Mouse (Mus musculus): Measurements from ENCODE around the gene Eif2a. TPM values are rescaled to one million over a fixed set of nuclear protein-coding genes. Genes with fewer than 3 reads are reported as not detected.

Eif2a gene
- polyA plus RNA-seq, 2 experiments = 29.3 to 35.4 TPM

DNA sequence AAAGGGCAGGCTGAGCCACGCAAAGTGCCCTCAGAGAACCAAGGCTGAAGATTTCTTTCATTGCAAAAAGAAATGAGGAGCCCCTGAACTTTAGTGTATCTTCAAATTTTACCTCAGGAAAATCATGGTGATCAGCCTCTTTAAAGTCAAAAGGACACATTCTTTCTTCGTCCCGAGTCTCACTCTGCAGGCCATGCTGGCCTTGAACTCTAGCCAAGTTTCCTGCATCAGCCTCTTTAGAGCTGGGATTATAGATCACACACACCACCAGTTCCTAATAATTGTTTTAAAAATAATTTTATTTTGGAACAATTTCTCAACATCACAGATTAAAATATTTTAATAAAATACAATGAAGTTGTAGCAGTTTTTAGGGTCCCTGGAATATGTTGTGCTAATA is 6.1 kb upstream of the Eif2a start:
- Histone ChIP-seq H3K36me3 (replicated peaks; ENCODE audit: control insufficient read depth, insufficient read depth, low read depth) (peaks cover 14% of the 10 kb centered on the region), H3K4me1 (replicated peaks; ENCODE audit: control insufficient read depth in 2 of 2, insufficient read depth in 2 of 2, low read length in 1 of 2) (peaks cover 3 to 9% of the 10 kb centered on the region in 2 experiments), H3K27ac (no peak overlapping the region), H3K27me3 (ENCODE audit: control insufficient read depth, insufficient read depth, low read length) (no peaks in the 10 kb centered on the region), H3K9me3 (ENCODE audit: control insufficient read depth, low read length) (no peaks in the 10 kb centered on the region), H3K4me2 (ENCODE audit: low read depth) (no peak overlapping the region), H3K9ac (replicated peaks) (no peak overlapping the region), H3K4me3 (ENCODE audit: insufficient read depth in 1 of 2, low read depth in 2 of 2, low read length in 2 of 2) (no peak overlapping the region)
- 63% methylated on average over 3 of the region's 3 CpGs for WGBS (ENCODE audit: insufficient replicate concordance)
- DNase-seq (ENCODE audit: low read depth in 3 of 3, low spot score in 3 of 3) (no peak), ATAC-seq (ENCODE audit: insufficient read depth) (no peak)
- TF ChIP-seq EP300 (IDR thresholded peaks at IDR 0.05; ENCODE audit: low read depth) (no peak), CTCF (IDR thresholded peaks at IDR 0.05; ENCODE audit: low read depth) (no peak)

DNA sequence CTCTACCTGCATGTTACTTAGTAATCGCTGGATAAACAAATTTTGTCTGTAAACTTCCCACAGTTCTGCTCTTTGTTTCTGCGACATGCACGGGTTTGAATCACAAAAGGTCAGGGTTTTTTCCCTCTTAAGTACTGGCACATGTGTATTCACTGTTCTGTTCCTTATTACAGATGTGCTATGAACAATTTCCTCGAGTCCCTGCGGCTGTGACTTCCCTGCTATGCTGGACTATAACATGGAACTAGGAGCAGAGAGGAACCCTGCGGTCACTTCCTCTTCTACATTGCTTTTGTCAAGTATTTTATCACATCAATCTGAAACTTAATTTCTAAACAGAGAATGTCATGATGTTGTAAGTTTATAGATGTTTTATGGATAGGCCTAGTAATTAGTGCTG is 5.3 kb upstream of the Eif2a start:
- TF ChIP-seq CTCF (IDR thresholded peaks at IDR 0.05; ENCODE audit: low read depth) (no peak), EP300 (IDR thresholded peaks at IDR 0.05; ENCODE audit: low read depth) (no peak)
- H3K4me1 ChIP-seq (replicated peaks; ENCODE audit: control insufficient read depth in 2 of 2, insufficient read depth in 2 of 2, low read length in 1 of 2) = peaks cover 6 to 9% of the 10 kb centered on the region in 2 experiments
- H3K4me3 ChIP-seq (ENCODE audit: insufficient read depth in 1 of 2, low read depth in 2 of 2, low read length in 2 of 2) = no peak overlapping the region
- H3K36me3 ChIP-seq (replicated peaks; ENCODE audit: control insufficient read depth, insufficient read depth, low read depth) = peaks cover 14% of the 10 kb centered on the region
- DNase-seq (ENCODE audit: low read depth in 3 of 3, low spot score in 3 of 3) (no peak), ATAC-seq (ENCODE audit: insufficient read depth) (no peak)
- WGBS (ENCODE audit: insufficient replicate concordance) = 61% methylated on average over 6 of the region's 6 CpGs
- no peak overlapping the region for H3K4me2 ChIP-seq (ENCODE audit: low read depth)
- H3K27ac ChIP-seq = no peak overlapping the region
- no peaks in the 10 kb centered on the region for H3K27me3 ChIP-seq (ENCODE audit: control insufficient read depth, insufficient read depth, low read length)
- H3K9me3 ChIP-seq (ENCODE audit: control insufficient read depth, low read length) = no peaks in the 10 kb centered on the region
- no peak overlapping the region for H3K9ac ChIP-seq (replicated peaks)

DNA sequence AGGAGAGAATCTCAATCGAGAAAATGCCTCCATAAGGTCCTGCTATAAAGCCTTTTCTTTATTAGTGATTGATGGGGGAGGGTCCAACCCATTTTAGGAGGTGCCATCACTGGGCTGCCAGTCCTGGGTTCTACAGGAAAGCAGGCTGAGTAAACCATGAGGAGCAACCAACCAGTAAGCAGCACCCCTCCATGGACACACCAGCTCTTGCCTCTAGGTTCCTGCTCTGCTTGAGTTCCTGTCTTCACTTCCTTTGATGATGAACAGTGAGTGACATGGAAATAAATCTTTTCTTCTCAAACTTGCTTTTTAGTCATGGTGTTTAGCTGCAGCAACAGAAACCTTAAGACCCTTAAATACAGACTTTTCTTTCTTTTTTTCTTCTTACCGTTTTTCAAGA is 4.3 kb upstream of the Eif2a start:
- WGBS (ENCODE audit: insufficient replicate concordance) = 70% methylated on average over 2 of the region's 2 CpGs
- Histone ChIP-seq H3K9ac (replicated peaks) (no peak overlapping the region), H3K4me3 (ENCODE audit: insufficient read depth in 1 of 2, low read depth in 2 of 2, low read length in 2 of 2) (no peak overlapping the region), H3K4me2 (ENCODE audit: low read depth) (no peak overlapping the region), H3K27ac (no peak overlapping the region), H3K4me1 (replicated peaks; ENCODE audit: control insufficient read depth in 2 of 2, insufficient read depth in 2 of 2, low read length in 1 of 2) (peaks cover 6 to 9% of the 10 kb centered on the region in 2 experiments), H3K27me3 (ENCODE audit: control insufficient read depth, insufficient read depth, low read length) (no peaks in the 10 kb centered on the region), H3K36me3 (replicated peaks; ENCODE audit: control insufficient read depth, insufficient read depth, low read depth) (peaks cover 14% of the 10 kb centered on the region), H3K9me3 (ENCODE audit: control insufficient read depth, low read length) (no peaks in the 10 kb centered on the region)
- DNase-seq (ENCODE audit: low read depth in 3 of 3, low spot score in 3 of 3) (no peak), ATAC-seq (ENCODE audit: insufficient read depth) (no peak)
- TF ChIP-seq CTCF (IDR thresholded peaks at IDR 0.05; ENCODE audit: low read depth) = no peak
- no peak for TF ChIP-seq EP300 (IDR thresholded peaks at IDR 0.05; ENCODE audit: low read depth)

DNA sequence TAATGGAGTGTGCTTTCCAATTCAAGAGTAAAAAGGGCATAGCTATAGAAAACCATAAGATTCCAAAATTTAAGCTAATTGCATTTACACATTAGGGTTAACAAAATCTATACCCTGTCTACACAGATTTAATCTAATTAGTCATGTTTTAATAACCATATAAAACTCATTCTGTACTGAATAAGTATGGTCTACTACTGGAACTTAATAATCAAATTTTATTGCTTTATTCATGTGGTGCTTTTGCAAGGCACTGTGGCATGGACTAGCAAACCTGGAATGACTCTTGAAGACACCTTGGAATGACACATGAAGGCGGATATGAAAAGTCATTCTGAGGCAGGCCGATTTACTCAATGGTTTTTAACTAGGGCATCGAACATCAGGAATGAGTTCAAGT is 2.2 kb upstream of the Eif2a start:
- ATAC-seq (ENCODE audit: insufficient read depth) (no peak), DNase-seq (ENCODE audit: low read depth in 3 of 3, low spot score in 3 of 3) (no peak)
- Histone ChIP-seq H3K36me3 (replicated peaks; ENCODE audit: control insufficient read depth, insufficient read depth, low read depth) (peaks cover 14% of the 10 kb centered on the region), H3K4me3 (ENCODE audit: insufficient read depth in 1 of 2, low read depth in 2 of 2, low read length in 2 of 2) (no peak overlapping the region; a peak in 1 of 4 replicates), H3K9me3 (ENCODE audit: control insufficient read depth, low read length) (no peaks in the 10 kb centered on the region), H3K9ac (replicated peaks) (no peak overlapping the region), H3K4me2 (ENCODE audit: low read depth) (peak overlapping the region; percentile 92; the same call in 1 of the 2 replicates), H3K4me1 (replicated peaks; ENCODE audit: control insufficient read depth in 2 of 2, insufficient read depth in 2 of 2, low read length in 1 of 2) (peaks cover 13% of the 10 kb centered on the region in 2 experiments), H3K27ac (no peak overlapping the region), H3K27me3 (ENCODE audit: control insufficient read depth, insufficient read depth, low read length) (no peaks in the 10 kb centered on the region)
- TF ChIP-seq EP300 (IDR thresholded peaks at IDR 0.05; ENCODE audit: low read depth) (no peak), CTCF (IDR thresholded peaks at IDR 0.05; ENCODE audit: low read depth) (no peak)
- 88% methylated on average over 3 of the region's 3 CpGs for WGBS (ENCODE audit: insufficient replicate concordance)

DNA sequence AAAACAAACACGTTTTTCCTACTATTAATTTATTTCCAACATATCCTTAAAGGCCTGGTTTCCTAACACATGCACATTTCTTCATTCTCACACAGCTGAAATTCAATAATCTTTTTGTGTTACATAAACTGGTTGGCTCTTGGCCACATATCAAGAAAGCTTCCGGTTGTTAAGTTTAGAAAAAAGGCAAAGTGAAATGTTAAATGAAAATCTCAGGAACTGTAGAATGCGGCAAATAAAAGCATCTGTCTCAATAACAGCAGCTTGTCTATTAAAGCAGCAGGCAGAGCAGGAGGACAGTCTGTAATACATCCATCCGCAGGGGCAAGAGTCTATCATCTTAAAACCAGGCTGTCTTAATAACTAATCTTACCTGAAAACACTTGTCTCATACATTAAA is 1.4 kb upstream of the Eif2a start:
- H3K9ac ChIP-seq (replicated peaks) = peak overlapping the region; percentile 98
- no peak for ATAC-seq (ENCODE audit: insufficient read depth)
- TF ChIP-seq EP300 (IDR thresholded peaks at IDR 0.05; ENCODE audit: low read depth) (no peak), CTCF (IDR thresholded peaks at IDR 0.05; ENCODE audit: low read depth) (no peak)
- peak overlapping the region; percentile 92 for H3K4me2 ChIP-seq (ENCODE audit: low read depth)
- H3K27me3 ChIP-seq (ENCODE audit: control insufficient read depth, insufficient read depth, low read length) = no peaks in the 10 kb centered on the region
- peaks cover 14% of the 10 kb centered on the region for H3K36me3 ChIP-seq (replicated peaks; ENCODE audit: control insufficient read depth, insufficient read depth, low read depth)
- no peak overlapping the region for H3K27ac ChIP-seq
- 51% methylated on average over 4 of the region's 4 CpGs for WGBS (ENCODE audit: insufficient replicate concordance)
- peak overlapping the region; percentile 95 to 99 for H3K4me3 ChIP-seq (ENCODE audit: insufficient read depth in 1 of 2, low read depth in 2 of 2, low read length in 2 of 2)
- no peaks in the 10 kb centered on the region for H3K9me3 ChIP-seq (ENCODE audit: control insufficient read depth, low read length)
- no peak for DNase-seq (ENCODE audit: low read depth in 3 of 3, low spot score in 3 of 3)
- peaks cover 12 to 13% of the 10 kb centered on the region in 2 experiments for H3K4me1 ChIP-seq (replicated peaks; ENCODE audit: control insufficient read depth in 2 of 2, insufficient read depth in 2 of 2, low read length in 1 of 2)

Measured in liver, embryonic 14.5 days (tissue).